Mouse (Mus musculus) lung, embryonic 15.5 days (tissue): ENCODE results near the gene Cfap43. TPM values are rescaled to one million over a fixed set of nuclear protein-coding genes. Genes with fewer than 3 reads are reported as not detected.

ENCODE experiments used
- ATAC-seq: fragments of 200-750 bp; cut with Nextera tagmentation; 2 replicates; pipeline ENCODE4 v1.8.0; 2017; ENCODE audit warnings: moderate number of reproducible peaks, borderline replicate concordance; ENCODE audit not compliant: low FRiP score, low TSS enrichment; ENCODE audit errors: extremely low read depth
- H3K27ac ChIP-seq: fragments of 300-500 bp; sonication (generic); 2 replicates; pipeline ENCODE4 v1.5.1; 2015; ENCODE audit warnings: moderate library complexity, mild to moderate bottlenecking, inconsistent platforms
- H3K27me3 ChIP-seq: fragments of 300-500 bp; sonication (generic); 2 replicates; pipeline ENCODE4 v1.6.1; 2015; ENCODE audit warnings: inconsistent platforms
- H3K36me3 ChIP-seq: fragments of 300-500 bp; sonication (generic); 2 replicates; pipeline ENCODE4 v1.6.1; 2015; ENCODE audit warnings: inconsistent platforms
- H3K4me1 ChIP-seq: fragments of 300-500 bp; sonication (generic); 2 replicates; pipeline ENCODE4 v1.6.1; 2015; ENCODE audit warnings: inconsistent platforms
- H3K4me2 ChIP-seq: fragments of 300-500 bp; sonication (generic); 2 replicates; pipeline ENCODE4 v1.6.1; 2015; ENCODE audit warnings: inconsistent platforms, mild to moderate bottlenecking, moderate library complexity
- H3K4me3 ChIP-seq: fragments of 300-500 bp; sonication (generic); 2 replicates; pipeline ENCODE4 v1.5.1; 2015; ENCODE audit warnings: mild to moderate bottlenecking, inconsistent platforms
- H3K9ac ChIP-seq: fragments of 300-500 bp; sonication (generic); 2 replicates; pipeline ENCODE4 v1.6.1; 2015; ENCODE audit warnings: inconsistent platforms
- H3K9me3 ChIP-seq: fragments of 300-500 bp; sonication (generic); 2 replicates; pipeline ENCODE4 v1.6.1; 2016; ENCODE audit warnings: inconsistent platforms
- WGBS: fragments of 180-500 bp; shearing (Covaris S2); methylation state at CpG from one replicate; pipeline ENCODE4 v1.1.7; 2015; 5-methylcytosine and 5-hydroxymethylcytosine counted together
- polyA plus RNA-seq: library from polyadenylated mRNA; unstranded; fragments of >200 nt; fragmentation: Nextera tagmentation; extraction: Ambion mirVana; gene quantifications from 2 replicates; pipeline ENCODE4 v1.2.1, GENCODE M21; 2015

Gene Cfap43
- polyA plus RNA-seq, 1 experiment from 2014 or later, result 0.86 TPM

DNA sequence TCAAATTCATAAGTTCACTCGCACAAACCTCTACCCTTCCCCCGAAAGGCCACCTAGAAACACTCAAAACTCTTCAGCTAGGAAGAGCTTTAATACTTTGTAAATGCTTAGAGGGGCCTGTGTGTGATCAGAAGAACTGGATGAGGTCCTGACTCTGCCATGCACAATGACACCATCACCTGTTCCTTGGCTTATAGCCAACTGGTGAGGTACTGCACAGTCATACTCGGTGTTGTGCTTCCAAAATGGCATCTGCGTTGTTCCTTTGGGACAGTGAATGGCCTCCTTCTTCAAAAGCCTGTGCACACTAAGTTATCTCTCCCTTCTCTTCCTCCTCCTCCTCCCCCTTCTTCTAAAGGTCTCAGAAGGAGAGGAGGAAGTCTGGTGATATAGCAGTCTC is 8.3 kb downstream of the Cfap43 start:
- ATAC-seq, result no peak
- no peak overlapping the region for H3K4me3 ChIP-seq
- H3K4me2 ChIP-seq, result no peak overlapping the region
- H3K36me3 ChIP-seq, result no peaks in the 10 kb centered on the region
- H3K9me3 ChIP-seq, result no peaks in the 10 kb centered on the region
- no peak overlapping the region for H3K9ac ChIP-seq
- peaks cover 33% of the 10 kb centered on the region for H3K4me1 ChIP-seq
- WGBS, result 74% methylated on average over 4 of the region's 4 CpGs
- no peaks in the 10 kb centered on the region for H3K27me3 ChIP-seq
- H3K27ac ChIP-seq, result no peak overlapping the region

- WGBS, result 33% methylated on average over 4 of the region's 4 CpGs
- Histone ChIP-seq H3K4me1 (peaks cover 36% of the 10 kb centered on the region), H3K9ac (no peak overlapping the region), H3K36me3 (no peaks in the 10 kb centered on the region), H3K9me3 (no peaks in the 10 kb centered on the region), H3K27ac (no peak overlapping the region), H3K4me3 (no peak overlapping the region), H3K4me2 (no peak overlapping the region; the same call in 1 of the 2 replicates), H3K27me3 (no peaks in the 10 kb centered on the region)
- ATAC-seq, result no peak
Observed at GRCm38 (mm10) chr19:47910117-47910618, 8.9 kb downstream of the Cfap43 start.

GRCm38 (mm10) chr19:47909387-47910116 is 9.5 kb downstream of the Cfap43 start:
- ATAC-seq, result peak; percentile 48; the same call in 1 of the 2 replicates
- Histone ChIP-seq H3K9me3 (no peaks in the 10 kb centered on the region), H3K4me1 (peaks cover 43% of the 10 kb centered on the region), H3K4me3 (peak overlapping the region; percentile 23), H3K36me3 (no peaks in the 10 kb centered on the region), H3K27ac (peak overlapping the region; percentile 64), H3K9ac (peak overlapping the region; percentile 7; the same call in 1 of the 2 replicates), H3K4me2 (peak overlapping the region; percentile 49), H3K27me3 (no peaks in the 10 kb centered on the region)
- 5% methylated on average over 10 of the region's 10 CpGs for WGBS

DNA sequence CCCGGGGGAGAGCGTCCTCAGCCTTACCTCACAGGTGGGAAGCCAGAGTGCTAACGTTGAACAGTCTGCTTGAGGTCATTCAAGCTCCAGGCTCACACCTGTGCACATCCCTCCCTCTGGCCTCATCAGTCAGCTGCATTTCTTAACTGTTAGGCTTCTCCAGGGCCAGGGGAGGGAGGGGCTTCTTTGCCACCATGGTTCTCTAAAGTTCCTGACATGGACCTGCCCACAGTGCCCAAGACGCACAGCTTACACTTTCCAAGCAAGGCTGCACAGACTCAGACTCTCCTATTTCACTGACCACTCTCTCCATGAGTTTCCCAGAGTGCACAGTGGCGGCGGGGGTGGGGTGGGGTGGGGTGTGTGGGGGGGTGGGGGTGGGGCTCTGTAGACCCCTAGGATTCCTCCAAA is 10.1 kb downstream of the Cfap43 start:
- H3K4me1 ChIP-seq, result peaks cover 47% of the 10 kb centered on the region
- WGBS, result 28% methylated on average over 6 of the region's 6 CpGs
- no peak overlapping the region for H3K4me3 ChIP-seq
- H3K27ac ChIP-seq, result peak overlapping the region; percentile 64
- H3K9me3 ChIP-seq, result no peaks in the 10 kb centered on the region
- peak overlapping the region; percentile 49 for H3K4me2 ChIP-seq
- no peak overlapping the region for H3K9ac ChIP-seq
- 0 out of 2 replicates have a peak, but pooled peaks have one; percentile 3 for ATAC-seq
- H3K36me3 ChIP-seq, result no peaks in the 10 kb centered on the region
- H3K27me3 ChIP-seq, result no peaks in the 10 kb centered on the region

DNA sequence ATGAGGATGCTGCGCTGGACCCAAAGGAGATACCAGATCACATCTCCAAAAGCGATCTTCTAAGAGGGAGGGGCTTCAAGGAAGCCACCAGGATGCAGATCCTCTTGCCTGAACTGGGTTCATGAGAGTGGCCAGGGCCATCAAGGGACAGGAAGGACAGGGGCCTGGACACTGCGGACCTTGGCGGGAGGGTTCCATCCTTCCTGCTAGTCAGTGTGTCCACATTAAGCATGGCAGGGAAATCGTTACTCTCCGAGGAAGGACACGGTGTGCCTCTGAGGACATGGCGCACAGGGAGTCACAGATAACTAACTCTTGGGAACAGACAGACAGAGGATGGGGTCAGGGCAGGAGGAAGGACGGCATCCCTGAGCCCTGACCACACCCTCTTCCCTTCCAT is 11.5 kb downstream of the Cfap43 start:
- Histone ChIP-seq H3K27ac (no peak overlapping the region), H3K4me1 (peaks cover 61% of the 10 kb centered on the region), H3K4me2 (no peak overlapping the region), H3K4me3 (no peak overlapping the region), H3K9me3 (no peaks in the 10 kb centered on the region), H3K9ac (no peak overlapping the region), H3K27me3 (no peaks in the 10 kb centered on the region), H3K36me3 (no peaks in the 10 kb centered on the region)
- WGBS, result 81% methylated on average over 9 of the region's 9 CpGs
- ATAC-seq, result no peak

DNA sequence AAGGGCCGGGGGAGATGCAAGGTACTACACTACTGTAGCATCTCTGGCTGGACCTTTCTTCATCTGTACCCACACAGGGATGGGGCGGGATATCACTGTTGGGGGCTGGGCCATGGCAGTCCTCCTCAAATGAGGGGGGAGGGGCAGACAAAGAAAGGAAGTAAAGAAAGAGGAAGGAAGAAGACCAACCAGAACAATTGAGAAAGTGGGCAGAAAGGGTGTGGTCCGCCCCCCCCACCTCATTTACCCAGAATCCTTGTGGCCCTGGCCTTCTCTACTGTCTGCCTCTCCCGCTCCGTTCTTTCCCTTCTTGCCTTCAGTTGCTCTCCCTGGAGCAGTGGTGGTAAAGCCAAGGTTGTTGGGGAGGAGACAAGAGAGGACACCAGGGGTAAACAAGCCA is 13.5 kb downstream of the Cfap43 start:
- Histone ChIP-seq H3K4me2 (no peak overlapping the region), H3K27ac (0 out of 2 replicates have a peak overlapping the region, but pooled peaks have one; percentile 11), H3K9me3 (no peaks in the 10 kb centered on the region), H3K9ac (no peak overlapping the region), H3K36me3 (no peaks in the 10 kb centered on the region), H3K27me3 (no peaks in the 10 kb centered on the region), H3K4me3 (no peak overlapping the region), H3K4me1 (peaks cover 67% of the 10 kb centered on the region)
- WGBS, result 70% methylated on average over 5 of the region's 5 CpGs
- peak; percentile 29 for ATAC-seq

DNA sequence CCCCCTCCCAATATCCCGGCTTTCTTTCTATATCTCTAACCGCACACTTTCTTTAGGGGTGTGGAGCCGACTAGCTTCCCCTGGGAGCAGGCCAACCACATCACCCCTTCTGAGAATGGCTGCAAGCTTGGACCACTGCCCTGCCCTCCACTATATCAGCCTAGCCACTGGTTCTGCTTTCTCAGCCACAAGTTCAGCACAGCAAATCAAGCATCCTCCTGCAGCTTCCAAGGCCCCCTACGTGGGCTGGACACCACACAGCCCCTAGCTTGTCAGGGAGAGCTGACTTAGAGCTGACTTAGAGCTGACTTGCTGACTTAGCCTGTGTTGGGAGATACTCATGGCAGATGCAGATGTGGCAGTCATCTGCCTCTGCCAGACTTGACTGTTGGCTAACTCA is 14.0 kb downstream of the Cfap43 start:
- no peak overlapping the region for H3K4me2 ChIP-seq
- no peaks in the 10 kb centered on the region for H3K36me3 ChIP-seq
- H3K27me3 ChIP-seq, result no peaks in the 10 kb centered on the region
- 0 out of 2 replicates have a peak overlapping the region, but pooled peaks have one; percentile 11 for H3K27ac ChIP-seq
- no peak overlapping the region for H3K4me3 ChIP-seq
- WGBS, result 51% methylated on average over 4 of the region's 4 CpGs
- H3K9me3 ChIP-seq, result no peaks in the 10 kb centered on the region
- H3K9ac ChIP-seq, result no peak overlapping the region
- no peak for ATAC-seq
- H3K4me1 ChIP-seq, result peaks cover 62% of the 10 kb centered on the region

DNA sequence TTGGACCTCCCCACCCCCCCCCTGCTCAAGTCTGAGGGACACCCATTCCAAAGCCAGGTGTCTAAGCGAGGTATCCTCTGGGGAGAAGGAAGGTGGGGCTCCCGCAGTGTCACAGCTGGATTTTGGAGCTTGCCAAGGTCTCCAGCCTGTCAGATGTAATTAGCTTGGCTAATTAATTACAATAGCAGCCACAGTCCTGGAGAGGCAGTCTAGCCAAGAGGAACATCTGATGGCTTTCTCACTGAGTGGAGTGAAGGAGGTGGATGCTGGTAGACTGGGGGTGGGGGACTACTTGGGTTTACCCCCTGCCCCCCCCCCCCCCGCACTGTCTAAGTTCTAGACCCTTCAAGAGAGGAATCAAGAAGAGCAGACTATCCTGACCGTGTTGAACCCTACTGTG is 15.4 kb downstream of the Cfap43 start:
- no peaks in the 10 kb centered on the region for H3K27me3 ChIP-seq
- H3K9me3 ChIP-seq, result no peaks in the 10 kb centered on the region
- H3K36me3 ChIP-seq, result no peaks in the 10 kb centered on the region
- no peak for ATAC-seq
- H3K4me1 ChIP-seq, result peaks cover 50% of the 10 kb centered on the region
- H3K4me2 ChIP-seq, result no peak overlapping the region
- WGBS, result 54% methylated on average over 4 of the region's 4 CpGs
- H3K9ac ChIP-seq, result no peak overlapping the region
- no peak overlapping the region for H3K4me3 ChIP-seq
- no peak overlapping the region for H3K27ac ChIP-seq

- peak; percentile 28; the same call in 1 of the 2 replicates for ATAC-seq
- Histone ChIP-seq H3K4me1 (peaks cover 45% of the 10 kb centered on the region), H3K27ac (peak overlapping the region; percentile 45), H3K4me3 (no peak overlapping the region), H3K4me2 (0 out of 2 replicates have a peak overlapping the region, but pooled peaks have one; percentile 0), H3K27me3 (no peaks in the 10 kb centered on the region), H3K36me3 (peaks cover 4% of the 10 kb centered on the region), H3K9me3 (no peaks in the 10 kb centered on the region), H3K9ac (no peak overlapping the region)
- WGBS, result 52% methylated on average over 13 of the region's 13 CpGs
Observed at GRCm38 (mm10) chr19:47902316-47903201, 16.5 kb downstream of the Cfap43 start.

GRCm38 (mm10) chr19:47900558-47900957 is 18.5 kb downstream of the Cfap43 start:
- Histone ChIP-seq H3K36me3 (peaks cover 23% of the 10 kb centered on the region), H3K27me3 (no peaks in the 10 kb centered on the region), H3K9ac (no peak overlapping the region), H3K27ac (no peak overlapping the region), H3K4me1 (peaks cover 45% of the 10 kb centered on the region), H3K4me3 (no peak overlapping the region), H3K4me2 (no peak overlapping the region), H3K9me3 (no peaks in the 10 kb centered on the region)
- 69% methylated on average over 10 of the region's 10 CpGs for WGBS
- ATAC-seq, result no peak

GRCm38 (mm10) chr19:47900012-47900411 is 19.1 kb downstream of the Cfap43 start:
- Histone ChIP-seq H3K36me3 (peaks cover 28% of the 10 kb centered on the region), H3K9ac (no peak overlapping the region), H3K27ac (no peak overlapping the region), H3K4me2 (no peak overlapping the region), H3K4me3 (no peak overlapping the region), H3K4me1 (peaks cover 40% of the 10 kb centered on the region), H3K9me3 (no peaks in the 10 kb centered on the region), H3K27me3 (no peaks in the 10 kb centered on the region)
- ATAC-seq, result no peak
- 49% methylated on average over 6 of the region's 6 CpGs for WGBS
